Mouse (Mus musculus): ENCODE data around the gene Prm1. TPM values are rescaled to one million over a fixed set of nuclear protein-coding genes. Genes with fewer than 3 reads are reported as not detected.

Prm1 gene
- polyA plus RNA-seq, 1 experiment: not detected

GRCm38 (mm10) chr16:10768821-10769220 lies 36.8 kb downstream of the Prm1 start:
- WGBS: 76% methylated on average over 9 of the region's 9 CpGs
- Histone ChIP-seq H3K27ac (ENCODE audit: insufficient read depth, low read depth, low read length) (no peak overlapping the region), H3K4me3 (ENCODE audit: insufficient read depth, low read depth, low read length) (no peak overlapping the region), H3K4me1 (ENCODE audit: control insufficient read depth, insufficient read depth, low read length) (peaks cover 7% of the 10 kb centered on the region)
- TF ChIP-seq POLR2A (IDR thresholded peaks at IDR 0.05; ENCODE audit: insufficient read depth, low read depth, low read length): no peak
- no peak for TF ChIP-seq CTCF (IDR thresholded peaks at IDR 0.05; ENCODE audit: insufficient read depth, low read depth, low read length)

DNA sequence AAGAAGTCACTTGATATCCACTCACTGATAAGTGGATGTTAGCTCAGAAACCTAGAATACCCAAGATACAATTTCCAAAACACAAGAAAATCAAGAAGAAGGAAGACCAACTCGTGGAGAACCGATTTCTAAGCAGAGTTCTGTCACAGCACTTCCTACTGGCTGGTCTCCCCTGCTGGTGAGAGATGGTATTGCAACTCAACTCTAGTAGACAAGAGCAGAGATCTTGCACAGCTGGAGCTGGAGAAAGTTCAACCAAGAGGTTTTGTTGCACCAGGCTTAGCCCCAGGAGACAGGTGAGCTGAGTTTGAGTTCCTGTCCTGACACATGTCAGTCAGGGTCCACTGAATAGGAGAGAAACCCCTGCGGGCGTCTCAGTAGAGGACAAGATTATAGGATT lies 38.5 kb downstream of the Prm1 start:
- TF ChIP-seq POLR2A (IDR thresholded peaks at IDR 0.05; ENCODE audit: insufficient read depth, low read depth, low read length) (no peak), CTCF (IDR thresholded peaks at IDR 0.05; ENCODE audit: insufficient read depth, low read depth, low read length) (no peak)
- H3K27ac ChIP-seq (ENCODE audit: insufficient read depth, low read depth, low read length): no peak overlapping the region
- 31% methylated on average over 4 of the region's 4 CpGs for WGBS

DNA sequence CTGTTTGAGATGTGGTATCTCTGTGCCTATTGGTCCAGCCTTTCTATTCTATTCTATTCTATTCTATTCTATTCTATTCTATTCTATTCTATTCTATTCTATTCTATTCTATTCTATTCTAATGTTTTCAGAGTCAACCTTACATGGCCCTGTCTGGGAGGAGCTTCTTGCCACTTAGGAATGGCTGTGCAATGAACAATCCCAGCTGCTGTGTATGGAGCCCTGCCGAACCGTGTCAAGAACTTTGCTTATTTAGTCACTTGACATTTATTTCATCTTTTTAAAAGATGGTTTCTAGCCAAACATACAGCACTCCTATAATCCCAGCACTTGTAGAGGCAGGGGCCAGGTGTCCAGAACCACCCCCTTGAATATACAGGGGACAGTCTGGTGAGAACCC lies 41.3 kb downstream of the Prm1 start:
- no peak overlapping the region for H3K27ac ChIP-seq (ENCODE audit: insufficient read depth, low read depth, low read length)
- 63% methylated on average over 2 of the region's 2 CpGs for WGBS
- H3K4me3 ChIP-seq (ENCODE audit: insufficient read depth, low read depth, low read length): no peak overlapping the region
- TF ChIP-seq CTCF (IDR thresholded peaks at IDR 0.05; ENCODE audit: insufficient read depth, low read depth, low read length) (no peak), POLR2A (IDR thresholded peaks at IDR 0.05; ENCODE audit: insufficient read depth, low read depth, low read length) (no peak)
- H3K4me1 ChIP-seq (ENCODE audit: control insufficient read depth, insufficient read depth, low read length): peaks cover 5% of the 10 kb centered on the region; the same call in 1 of the 2 replicates

More for the DNA sequence above, 38.5 kb downstream of the Prm1 start:
- H3K4me1 ChIP-seq (ENCODE audit: control insufficient read depth, insufficient read depth, low read length): peaks cover 7% of the 10 kb centered on the region
- no peak overlapping the region for H3K4me3 ChIP-seq (ENCODE audit: insufficient read depth, low read depth, low read length)

GRCm38 (mm10) chr16:10763540-10764264 lies 41.9 kb downstream of the Prm1 start:
- WGBS: 76% methylated on average over 6 of the region's 6 CpGs
- Histone ChIP-seq H3K4me1 (ENCODE audit: control insufficient read depth, insufficient read depth, low read length) (peaks cover 5% of the 10 kb centered on the region; the same call in 1 of the 2 replicates), H3K27ac (ENCODE audit: insufficient read depth, low read depth, low read length) (no peak overlapping the region), H3K4me3 (ENCODE audit: insufficient read depth, low read depth, low read length) (no peak overlapping the region)
- no peak for TF ChIP-seq CTCF (IDR thresholded peaks at IDR 0.05; ENCODE audit: insufficient read depth, low read depth, low read length)
- TF ChIP-seq POLR2A (IDR thresholded peaks at IDR 0.05; ENCODE audit: insufficient read depth, low read depth, low read length): no peak

DNA sequence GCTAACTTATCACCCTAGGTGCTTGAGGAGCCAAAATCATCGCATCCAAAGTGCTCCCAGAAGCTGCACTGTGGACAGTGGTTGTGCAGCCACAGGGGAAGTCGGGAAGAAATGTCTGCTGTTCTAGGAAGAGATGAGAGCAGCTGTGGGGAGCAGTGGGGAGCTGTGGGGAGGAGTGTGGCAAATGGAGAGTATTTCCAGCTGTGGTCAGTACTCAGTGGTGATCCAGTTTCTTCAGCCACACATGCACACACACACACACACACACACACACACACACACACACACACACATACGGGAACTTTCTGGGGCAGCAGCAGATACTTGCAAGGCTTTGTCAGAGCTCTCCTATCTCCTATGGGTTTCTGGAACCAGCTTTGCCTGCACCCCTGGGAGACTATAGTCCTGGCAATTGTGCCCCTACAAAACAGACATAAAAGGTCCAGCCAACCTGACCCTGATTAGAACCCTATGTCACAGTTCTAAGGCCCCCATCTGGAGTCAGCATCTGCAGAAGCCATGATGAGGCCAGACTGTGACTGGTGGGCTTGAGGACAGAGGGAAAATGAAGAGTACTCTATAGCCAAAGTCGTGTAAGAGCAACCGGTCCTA lies 43.0 kb downstream of the Prm1 start:
- H3K4me1 ChIP-seq (ENCODE audit: control insufficient read depth, insufficient read depth, low read length): peaks cover 5% of the 10 kb centered on the region; the same call in 1 of the 2 replicates
- WGBS: 68% methylated on average over 5 of the region's 5 CpGs
- TF ChIP-seq CTCF (IDR thresholded peaks at IDR 0.05; ENCODE audit: insufficient read depth, low read depth, low read length) (no peak), POLR2A (IDR thresholded peaks at IDR 0.05; ENCODE audit: insufficient read depth, low read depth, low read length) (no peak)
- no peak overlapping the region for H3K27ac ChIP-seq (ENCODE audit: insufficient read depth, low read depth, low read length)
- no peak overlapping the region for H3K4me3 ChIP-seq (ENCODE audit: insufficient read depth, low read depth, low read length)

DNA sequence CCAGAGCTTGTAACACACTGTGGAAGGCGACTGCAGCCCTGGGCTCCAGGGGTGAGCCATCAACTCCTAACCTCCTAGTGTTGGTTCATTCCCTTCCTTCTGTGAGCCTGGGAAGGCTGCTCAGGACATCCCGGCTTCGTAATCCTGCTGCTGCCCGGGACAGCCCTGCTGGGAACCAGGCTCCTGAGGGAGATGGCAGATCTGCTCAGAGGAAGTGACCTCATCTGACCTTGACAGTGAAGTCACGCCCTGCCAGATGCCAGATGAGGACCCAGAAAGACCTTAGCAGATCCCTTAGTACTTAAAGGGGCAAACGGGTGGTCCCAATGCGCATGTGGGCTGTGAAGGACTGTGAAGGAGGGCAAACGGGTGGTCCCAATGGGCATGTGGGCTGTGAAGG lies 44.5 kb downstream of the Prm1 start:
- no peak for TF ChIP-seq POLR2A (IDR thresholded peaks at IDR 0.05; ENCODE audit: insufficient read depth, low read depth, low read length)
- WGBS: 85% methylated on average over 8 of the region's 8 CpGs
- H3K27ac ChIP-seq (ENCODE audit: insufficient read depth, low read depth, low read length): no peak overlapping the region
- peaks cover 5% of the 10 kb centered on the region; the same call in 1 of the 2 replicates for H3K4me1 ChIP-seq (ENCODE audit: control insufficient read depth, insufficient read depth, low read length)
- no peak overlapping the region for H3K4me3 ChIP-seq (ENCODE audit: insufficient read depth, low read depth, low read length)

DNA sequence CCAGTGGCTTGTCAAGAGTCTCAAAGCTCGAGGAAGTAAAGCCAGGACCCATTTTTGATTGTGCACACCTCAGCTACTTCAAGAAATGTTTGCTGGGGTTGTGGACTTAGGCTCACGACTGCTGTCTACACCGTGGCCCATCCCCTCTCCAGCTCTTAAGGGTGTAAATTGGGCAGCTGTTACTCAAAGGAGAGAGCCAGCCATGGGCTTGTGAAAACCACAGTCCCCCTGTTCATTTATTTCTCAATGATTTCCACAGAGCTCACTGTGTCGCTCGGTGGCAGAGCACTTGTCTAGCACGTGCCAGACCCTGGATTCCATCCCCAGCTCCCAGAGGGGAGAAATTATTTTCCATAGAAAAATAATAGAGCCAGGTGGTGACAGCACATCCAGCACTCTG lies 49.5 kb downstream of the Prm1 start:
- peaks cover 3% of the 10 kb centered on the region; the same call in 1 of the 2 replicates for H3K4me1 ChIP-seq (ENCODE audit: control insufficient read depth, insufficient read depth, low read length)
- TF ChIP-seq POLR2A (IDR thresholded peaks at IDR 0.05; ENCODE audit: insufficient read depth, low read depth, low read length): no peak
- TF ChIP-seq CTCF (IDR thresholded peaks at IDR 0.05; ENCODE audit: insufficient read depth, low read depth, low read length): no peak
- H3K4me3 ChIP-seq (ENCODE audit: insufficient read depth, low read depth, low read length): no peak overlapping the region
- H3K27ac ChIP-seq (ENCODE audit: insufficient read depth, low read depth, low read length): no peak overlapping the region
- 71% methylated on average over 6 of the region's 6 CpGs for WGBS

- peaks cover 5% of the 10 kb centered on the region for H3K4me1 ChIP-seq (ENCODE audit: control insufficient read depth, insufficient read depth, low read length)
- 89% methylated on average over 3 of the region's 3 CpGs for WGBS
- no peak for TF ChIP-seq POLR2A (IDR thresholded peaks at IDR 0.05; ENCODE audit: insufficient read depth, low read depth, low read length)
- TF ChIP-seq CTCF (IDR thresholded peaks at IDR 0.05; ENCODE audit: insufficient read depth, low read depth, low read length): no peak
These were observed 50.9 kb downstream of the Prm1 start for GRCm38 (mm10) chr16:10754521-10755296.

DNA sequence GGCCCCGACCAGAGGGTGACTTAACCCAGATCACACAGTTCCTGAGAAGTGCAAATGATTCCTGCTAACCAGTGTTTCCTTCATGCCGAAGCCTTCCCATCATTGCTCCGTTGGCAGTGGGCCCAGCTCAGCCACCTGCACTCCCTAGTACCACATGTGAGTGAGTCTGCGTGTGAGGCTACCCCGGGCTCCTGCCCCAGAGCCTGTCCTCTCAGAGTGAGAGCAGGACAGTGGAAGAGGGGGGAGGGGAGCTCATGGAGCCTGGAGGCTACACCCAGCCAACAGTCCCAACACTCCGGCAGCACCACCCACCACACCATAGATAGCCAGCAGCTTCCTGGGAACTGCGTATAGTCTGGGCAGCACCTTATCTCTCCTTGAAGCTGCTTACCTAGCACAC lies 55.8 kb downstream of the Prm1 start:
- peaks cover 11% of the 10 kb centered on the region for H3K4me1 ChIP-seq (ENCODE audit: control insufficient read depth, insufficient read depth, low read length)
- TF ChIP-seq POLR2A (IDR thresholded peaks at IDR 0.05; ENCODE audit: insufficient read depth, low read depth, low read length) (no peak), CTCF (IDR thresholded peaks at IDR 0.05; ENCODE audit: insufficient read depth, low read depth, low read length) (no peak)
- WGBS: 40% methylated on average over 7 of the region's 7 CpGs
- H3K27ac ChIP-seq (ENCODE audit: insufficient read depth, low read depth, low read length): no peak overlapping the region
- H3K4me3 ChIP-seq (ENCODE audit: insufficient read depth, low read depth, low read length): no peak overlapping the region

More at GRCm38 (mm10) chr16:10754521-10755296, 50.9 kb downstream of the Prm1 start:
- Histone ChIP-seq H3K27ac (ENCODE audit: insufficient read depth, low read depth, low read length) (no peak overlapping the region), H3K4me3 (ENCODE audit: insufficient read depth, low read depth, low read length) (no peak overlapping the region)

Measured in olfactory bulb, adult 2 months (tissue).